Mouse (Mus musculus) liver, embryonic 15.5 days (tissue): Measurements from ENCODE around the gene Cspg5. TPM values are rescaled to one million over a fixed set of nuclear protein-coding genes. Genes with fewer than 3 reads are reported as not detected.

Experiments used
- ATAC-seq: fragments of 200-750 bp; cut with Nextera tagmentation; 2 replicates; pipeline ENCODE4 v1.8.0; 2017; ENCODE audit warnings: moderate number of reproducible peaks, mild to moderate bottlenecking, moderate library complexity; ENCODE audit not compliant: insufficient read depth
- H3K27ac ChIP-seq: fragments of 300-500 bp; sonication (generic); replicated peaks from 2 replicates; pipeline ENCODE4 v1.5.1; 2015; ENCODE audit warnings: mild to moderate bottlenecking, inconsistent platforms
- H3K27me3 ChIP-seq: fragments of 300-500 bp; sonication (generic); 2 replicates; pipeline ENCODE4 v1.6.1; 2015; ENCODE audit warnings: mild to moderate bottlenecking, inconsistent platforms
- H3K36me3 ChIP-seq: fragments of 300-500 bp; sonication (generic); replicated peaks from 2 replicates; pipeline ENCODE4 v1.6.1; 2015; ENCODE audit warnings: moderate library complexity, mild to moderate bottlenecking, inconsistent platforms
- H3K4me1 ChIP-seq: fragments of 300-500 bp; sonication (generic); replicated peaks from 2 replicates; pipeline ENCODE4 v1.6.1; 2015; ENCODE audit warnings: inconsistent platforms
- H3K4me2 ChIP-seq: fragments of 300-500 bp; sonication (generic); 2 replicates; pipeline ENCODE4 v1.6.1; 2015; ENCODE audit warnings: moderate library complexity, mild to moderate bottlenecking, inconsistent platforms
- H3K4me3 ChIP-seq: fragments of 300-500 bp; sonication (generic); replicated peaks from 2 replicates; pipeline ENCODE4 v1.5.1; 2015; ENCODE audit warnings: mild to moderate bottlenecking, inconsistent platforms
- H3K9ac ChIP-seq: fragments of 300-500 bp; sonication (generic); 2 replicates; pipeline ENCODE4 v1.6.1; 2015; ENCODE audit warnings: moderate library complexity, mild to moderate bottlenecking, inconsistent platforms
- H3K9me3 ChIP-seq: fragments of 300-500 bp; sonication (generic); replicated peaks from 2 replicates; pipeline ENCODE4 v1.6.1; 2016; ENCODE audit warnings: inconsistent platforms
- WGBS: fragments of 180-500 bp; shearing (Covaris S2); methylation state at CpG from one replicate; pipeline ENCODE4 v1.1.7; 2015; ENCODE audit warnings: mixed read lengths; ENCODE audit not compliant: insufficient replicate concordance; 5-methylcytosine and 5-hydroxymethylcytosine counted together
- microRNA-seq: library from miRNA; unstranded; fragments of <30 nt; microRNA quantifications from one replicate; pipeline ENCODE4, GENCODE M21; 2016
- polyA plus RNA-seq: library from polyadenylated mRNA; unstranded; fragments of >200 nt; fragmentation: Nextera tagmentation; extraction: Ambion mirVana; gene quantifications from 2 replicates; pipeline ENCODE4 v1.2.1, GENCODE M21; 2015

The Cspg5 gene
- polyA plus RNA-seq, 1 experiment from 2014 or later = 0.29 TPM

- no peak overlapping the region for H3K4me3 ChIP-seq
- H3K4me1 ChIP-seq = no peaks in the 10 kb centered on the region
- no peak overlapping the region for H3K4me2 ChIP-seq
- H3K9ac ChIP-seq = no peak overlapping the region
- H3K36me3 ChIP-seq = no peaks in the 10 kb centered on the region
- no peak overlapping the region for H3K27ac ChIP-seq
- ATAC-seq = no peak
- 68% methylated on average over 7 of the region's 7 CpGs for WGBS
- no peaks in the 10 kb centered on the region for H3K27me3 ChIP-seq
- H3K9me3 ChIP-seq = no peaks in the 10 kb centered on the region
Observed at GRCm38 (mm10) chr9:110287321-110287924, 43.8 kb downstream of the Cspg5 start.

- no peaks in the 10 kb centered on the region for H3K9me3 ChIP-seq
- no peak for ATAC-seq
- no peaks in the 10 kb centered on the region for H3K27me3 ChIP-seq
- no peak overlapping the region for H3K27ac ChIP-seq
- WGBS = 67% methylated on average over 12 of the region's 12 CpGs
- no peaks in the 10 kb centered on the region for H3K4me1 ChIP-seq
- H3K9ac ChIP-seq = no peak overlapping the region
- no peaks in the 10 kb centered on the region for H3K36me3 ChIP-seq
- H3K4me3 ChIP-seq = no peak overlapping the region
- no peak overlapping the region for H3K4me2 ChIP-seq
Observed at GRCm38 (mm10) chr9:110293254-110293718, 49.7 kb downstream of the Cspg5 start.

- no peaks in the 10 kb centered on the region for H3K9me3 ChIP-seq
- ATAC-seq = no peak
- no peak overlapping the region for H3K9ac ChIP-seq
- no peaks in the 10 kb centered on the region for H3K27me3 ChIP-seq
- no peak overlapping the region for H3K4me3 ChIP-seq
- H3K4me1 ChIP-seq = no peaks in the 10 kb centered on the region
- WGBS = 79% methylated on average over 13 of the region's 13 CpGs
- no peaks in the 10 kb centered on the region for H3K36me3 ChIP-seq
- no peak overlapping the region for H3K4me2 ChIP-seq
- no peak overlapping the region for H3K27ac ChIP-seq
Observed at GRCm38 (mm10) chr9:110293873-110294415, 50.4 kb downstream of the Cspg5 start.

GRCm38 (mm10) chr9:110294786-110295185, 51.2 kb downstream of the Cspg5 start:
- Histone ChIP-seq H3K27ac (no peak overlapping the region), H3K9ac (no peak overlapping the region), H3K4me2 (no peak overlapping the region), H3K27me3 (no peaks in the 10 kb centered on the region), H3K4me1 (no peaks in the 10 kb centered on the region), H3K9me3 (no peaks in the 10 kb centered on the region), H3K4me3 (no peak overlapping the region), H3K36me3 (no peaks in the 10 kb centered on the region)
- 28% methylated on average over 3 of the region's 3 CpGs for WGBS
- no peak for ATAC-seq

GRCm38 (mm10) chr9:110296867-110297627, 53.5 kb downstream of the Cspg5 start:
- 2% methylated on average over 5 of the region's 5 CpGs for WGBS
- no peak overlapping the region for H3K4me3 ChIP-seq
- ATAC-seq = no peak

GRCm38 (mm10) chr9:110304516-110304915, 60.9 kb downstream of the Cspg5 start:
- H3K4me2 ChIP-seq = peak overlapping the region; percentile 83
- ATAC-seq = no peak
- peaks cover 31% of the 10 kb centered on the region for H3K4me1 ChIP-seq
- H3K27ac ChIP-seq = peak overlapping the region; percentile 73
- peak overlapping the region; percentile 65 for H3K4me3 ChIP-seq
- H3K9ac ChIP-seq = peak overlapping the region; percentile 60
- H3K27me3 ChIP-seq = no peaks in the 10 kb centered on the region
- no peaks in the 10 kb centered on the region for H3K9me3 ChIP-seq
- H3K36me3 ChIP-seq = no peaks in the 10 kb centered on the region
- 4% methylated on average over 4 of the region's 4 CpGs for WGBS

More at GRCm38 (mm10) chr9:110296867-110297627, 53.5 kb downstream of the Cspg5 start:
- Histone ChIP-seq H3K9ac (no peak overlapping the region), H3K36me3 (no peaks in the 10 kb centered on the region), H3K9me3 (no peaks in the 10 kb centered on the region), H3K27ac (no peak overlapping the region), H3K27me3 (no peaks in the 10 kb centered on the region), H3K4me2 (no peak overlapping the region), H3K4me1 (no peaks in the 10 kb centered on the region)

- Histone ChIP-seq H3K27ac (peak within 1 kb of the TSS; percentile 73), H3K9ac (peak within 1 kb of the TSS; percentile 60), H3K4me2 (peak within 1 kb of the TSS; percentile 83), H3K36me3 (peaks cover 4% of the 10 kb centered on the region), H3K4me3 (peak within 1 kb of the TSS; percentile 65), H3K9me3 (no peaks in the 10 kb centered on the region), H3K27me3 (no peaks in the 10 kb centered on the region), H3K4me1 (peaks cover 31% of the 10 kb centered on the region)
- peak; percentile 97 for ATAC-seq
- under 1% methylated on average over 46 of the region's 46 CpGs for WGBS
Observed at GRCm38 (mm10) chr9:110304969-110305651, 61.5 kb downstream of the Cspg5 start, which contains the start of gene Elp6. Gene Elp6 (plus strand): TSS chr9:110305173.

- WGBS = 51% methylated on average over 5 of the region's 5 CpGs
- H3K27ac ChIP-seq = no peak overlapping the region
- peaks cover 31% of the 10 kb centered on the region for H3K4me1 ChIP-seq
- H3K4me3 ChIP-seq = no peak overlapping the region
- peaks cover 7% of the 10 kb centered on the region for H3K36me3 ChIP-seq
- ATAC-seq = no peak
- no peaks in the 10 kb centered on the region for H3K9me3 ChIP-seq
- H3K27me3 ChIP-seq = no peaks in the 10 kb centered on the region
- no peak overlapping the region for H3K9ac ChIP-seq
- peak overlapping the region; percentile 83; the same call in 1 of the 2 replicates for H3K4me2 ChIP-seq
Observed at GRCm38 (mm10) chr9:110306371-110306770, 62.8 kb downstream of the Cspg5 start.

Small RNA genes lying within 50 kb of the gene (microRNA-seq; reads per million reads assigned to microRNA genes)
- gene Mir6236 = 263 reads per million, percentile 63 among the genes with 10 or more reads in this experiment

Other genes with a start within 250 kb of the Cspg5 start
- gene Smarcc1, start 126.1 kb upstream of the Cspg5 start, polyA plus RNA-seq = 29.8 and 30.9 TPM in 2 replicates
- 32.4 and 34.1 TPM in 2 replicates for gene Dhx30, start 126.0 kb upstream of the Cspg5 start, polyA plus RNA-seq
- 6.9 and 7.4 TPM in 2 replicates for gene Elp6, start 61.4 kb downstream of the Cspg5 start, polyA plus RNA-seq
- 26.8 and 32.7 TPM in 2 replicates for gene Scap, start 89.5 kb downstream of the Cspg5 start, polyA plus RNA-seq
- gene Ptpn23, start 164.4 kb downstream of the Cspg5 start, polyA plus RNA-seq = 3.5 and 3.7 TPM in 2 replicates
- 447 and 537 TPM in 2 replicates for gene Ngp, start 176.0 kb downstream of the Cspg5 start, polyA plus RNA-seq
- gene Klhl18, start 232.9 kb downstream of the Cspg5 start, polyA plus RNA-seq = 2.5 TPM in 2 replicates
- gene Kif9, start 233.2 kb downstream of the Cspg5 start, polyA plus RNA-seq = 0.17 and 0.23 TPM in 2 replicates